Mouse (Mus musculus) kidney, postnatal 25 days (tissue): Measurements from ENCODE around the gene Ppil4.
A peak's percentile ranks its signal among the peaks of the same experiment; 100 is the strongest.

Experiments used
- DNase-seq, 2 experiments: peaks; one replicate each; pipeline ENCODE4 v3.0.0; 2021; ENCODE audit warnings: mixed read lengths in 2 of 2

The Ppil4 gene

GRCm38 (mm10) chr10:7863411-7863810, 70.7 kb downstream of the Ppil4 start:
- no peak for DNase-seq

- no peak for DNase-seq
Measured at GRCm38 (mm10) chr10:7864184-7864583, 71.5 kb downstream of the Ppil4 start.

- DNase-seq = no peak
Measured at GRCm38 (mm10) chr10:7864806-7865205, 72.1 kb downstream of the Ppil4 start.

- peak; percentile 40 to 44 for DNase-seq
Measured at GRCm38 (mm10) chr10:7866762-7867665, 74.3 kb downstream of the Ppil4 start.

- no peak for DNase-seq
Measured at GRCm38 (mm10) chr10:7867666-7868030, 75.0 kb downstream of the Ppil4 start.

- DNase-seq = no peak
Measured at GRCm38 (mm10) chr10:7869746-7870145, 77.1 kb downstream of the Ppil4 start.

GRCm38 (mm10) chr10:7870571-7871315, 78.1 kb downstream of the Ppil4 start:
- peak in 1 of 2 experiments; percentile 36 for DNase-seq

GRCm38 (mm10) chr10:7871381-7872020, 78.8 kb downstream of the Ppil4 start:
- DNase-seq = no peak
